Mouse (Mus musculus): Measurements from ENCODE around the gene Col6a1. TPM values are rescaled to one million over a fixed set of nuclear protein-coding genes. Genes with fewer than 3 reads are reported as not detected.

Col6a1 gene
- polyA plus RNA-seq (2015; fragmentation: Nextera tagmentation; extraction: Ambion mirVana), result 10.0 and 14.2 TPM in 2 replicates

DNA sequence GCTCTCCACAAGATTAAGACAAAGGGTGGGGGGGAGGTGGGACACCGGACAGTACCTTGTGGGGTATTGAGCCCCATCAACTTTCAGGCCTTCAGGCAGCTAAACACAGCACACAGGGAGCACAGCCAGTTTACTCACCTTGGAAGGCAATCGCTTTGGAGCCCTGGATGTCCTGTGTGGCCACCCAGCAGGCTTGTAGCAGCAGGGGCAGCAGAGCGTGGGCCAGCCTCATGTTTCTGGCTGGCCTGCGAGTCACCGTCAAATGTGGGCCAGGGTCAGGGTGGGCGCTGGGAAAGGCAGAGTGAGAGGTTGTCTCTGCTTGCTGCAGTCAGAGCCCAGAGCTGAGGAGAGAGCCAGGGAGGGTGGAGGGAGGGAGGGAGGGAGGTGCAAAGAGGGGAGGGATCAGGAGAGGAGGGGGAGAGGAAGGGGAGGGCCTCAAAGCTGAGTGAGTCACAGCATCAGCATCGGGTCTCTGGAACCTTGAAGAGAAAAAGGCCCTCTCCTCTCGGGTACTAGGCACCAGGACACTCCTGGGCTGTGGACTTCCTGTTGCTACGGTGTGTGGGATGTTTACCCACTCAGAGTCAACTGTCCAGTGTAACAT lies at the start of gene Col6a1:
TSS of gene Col6a1 (minus strand) at position 487 of the 604 bp plus-strand sequence.
- ATAC-seq (ENCODE audit: low read depth), result no peak
- no peaks in the 10 kb centered on the region for H3K36me3 ChIP-seq (ENCODE audit: control insufficient read depth, insufficient read depth)
- 35% methylated on average over 9 of the region's 9 CpGs for WGBS (ENCODE audit: insufficient replicate concordance)
- H3K9ac ChIP-seq (ENCODE audit: low read depth, low read length), result no peak within 1 kb of the TSS
- no peak within 1 kb of the TSS for H3K4me3 ChIP-seq (ENCODE audit: low read depth, low read length)
- no peaks in the 10 kb centered on the region for H3K27me3 ChIP-seq (ENCODE audit: control insufficient read depth, insufficient read depth, low read depth, low read length)
- no peaks in the 10 kb centered on the region for H3K9me3 ChIP-seq (replicated peaks; ENCODE audit: control insufficient read depth, low read length)
- no peak within 1 kb of the TSS for H3K27ac ChIP-seq (ENCODE audit: low read length)
- H3K4me2 ChIP-seq (ENCODE audit: low read depth, low read length), result no peak within 1 kb of the TSS
- H3K4me1 ChIP-seq (ENCODE audit: control insufficient read depth, low read depth, low read length), result no peaks in the 10 kb centered on the region

DNA sequence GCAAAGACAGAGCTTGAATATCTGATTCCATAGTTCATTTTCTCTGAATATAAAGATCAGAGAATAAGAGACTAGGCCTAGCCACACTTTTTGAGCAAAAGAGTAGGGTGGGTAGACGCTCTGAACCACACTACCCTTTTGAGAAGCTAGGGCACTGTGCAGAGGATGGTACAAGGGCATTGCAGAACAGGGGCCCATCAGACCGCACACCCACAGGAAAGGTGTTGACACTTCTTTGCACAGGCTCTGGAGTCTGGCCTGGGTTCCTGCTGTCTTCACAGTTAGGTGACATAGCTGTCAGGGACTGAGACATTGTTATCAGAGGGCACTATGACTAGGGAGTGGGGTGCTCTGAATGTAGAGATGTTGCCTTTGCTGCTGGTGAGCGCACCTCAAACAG lies 45.7 kb upstream of the Col6a1 start:
- no peak for ATAC-seq (ENCODE audit: low read depth)
- no peaks in the 10 kb centered on the region for H3K27me3 ChIP-seq (ENCODE audit: control insufficient read depth, insufficient read depth, low read depth, low read length)
- no peak overlapping the region for H3K4me2 ChIP-seq (ENCODE audit: low read depth, low read length)
- no peaks in the 10 kb centered on the region for H3K4me1 ChIP-seq (ENCODE audit: control insufficient read depth, low read depth, low read length)
- H3K9ac ChIP-seq (ENCODE audit: low read depth, low read length), result no peak overlapping the region
- no peaks in the 10 kb centered on the region for H3K36me3 ChIP-seq (ENCODE audit: control insufficient read depth, insufficient read depth)
- no peak overlapping the region for H3K4me3 ChIP-seq (ENCODE audit: low read depth, low read length)
- no peaks in the 10 kb centered on the region for H3K9me3 ChIP-seq (replicated peaks; ENCODE audit: control insufficient read depth, low read length)
- 75% methylated on average over 3 of the region's 3 CpGs for WGBS (ENCODE audit: insufficient replicate concordance)
- no peak overlapping the region for H3K27ac ChIP-seq (ENCODE audit: low read length)

DNA sequence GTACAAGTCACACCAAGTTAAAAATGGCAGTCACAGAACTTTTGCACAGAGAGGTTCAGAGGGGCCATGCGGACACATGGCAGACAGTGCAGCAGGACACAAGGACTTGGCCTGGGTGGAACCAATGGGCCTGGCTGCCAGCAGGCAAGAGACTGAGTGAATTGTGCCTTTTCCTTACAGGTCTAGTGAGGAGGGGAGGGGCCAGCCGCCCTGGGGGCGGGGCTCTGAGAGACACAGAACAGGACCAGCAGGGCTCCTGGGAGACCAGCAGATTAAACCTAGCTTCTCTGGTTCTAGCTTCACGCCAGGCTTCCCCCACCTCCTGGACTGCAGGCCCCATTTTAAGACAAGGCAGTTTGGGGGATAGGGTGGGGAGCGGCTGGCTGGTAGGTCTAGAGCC lies 45.1 kb upstream of the Col6a1 start:
- Histone ChIP-seq H3K9me3 (replicated peaks; ENCODE audit: control insufficient read depth, low read length) (no peaks in the 10 kb centered on the region), H3K27ac (ENCODE audit: low read length) (no peak overlapping the region), H3K36me3 (ENCODE audit: control insufficient read depth, insufficient read depth) (no peaks in the 10 kb centered on the region), H3K27me3 (ENCODE audit: control insufficient read depth, insufficient read depth, low read depth, low read length) (no peaks in the 10 kb centered on the region), H3K9ac (ENCODE audit: low read depth, low read length) (no peak overlapping the region), H3K4me2 (ENCODE audit: low read depth, low read length) (no peak overlapping the region), H3K4me1 (ENCODE audit: control insufficient read depth, low read depth, low read length) (no peaks in the 10 kb centered on the region), H3K4me3 (ENCODE audit: low read depth, low read length) (no peak overlapping the region)
- no peak for ATAC-seq (ENCODE audit: low read depth)
- 45% methylated on average over 5 of the region's 5 CpGs for WGBS (ENCODE audit: insufficient replicate concordance)

DNA sequence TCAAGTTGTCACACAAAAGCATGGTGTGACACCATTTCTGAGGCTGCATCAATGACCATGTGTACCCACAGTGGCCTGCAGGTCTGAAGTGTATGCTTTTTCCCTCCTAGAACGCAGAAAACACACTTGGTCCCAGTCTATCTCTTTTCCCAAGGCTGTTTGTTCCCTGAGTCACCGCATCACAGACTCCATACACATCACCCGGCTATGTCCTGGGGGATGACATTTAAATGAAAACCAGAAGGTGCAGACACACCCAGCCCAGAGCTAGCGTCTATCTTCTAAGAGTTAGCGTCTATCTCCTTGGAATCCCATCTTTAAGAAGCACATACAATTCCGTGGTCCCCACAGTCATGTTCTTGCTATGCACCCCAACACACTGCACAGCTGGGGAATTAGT lies 43.6 kb upstream of the Col6a1 start:
- Histone ChIP-seq H3K27ac (ENCODE audit: low read length) (no peak overlapping the region), H3K4me3 (ENCODE audit: low read depth, low read length) (no peak overlapping the region), H3K9me3 (replicated peaks; ENCODE audit: control insufficient read depth, low read length) (no peaks in the 10 kb centered on the region), H3K27me3 (ENCODE audit: control insufficient read depth, insufficient read depth, low read depth, low read length) (no peaks in the 10 kb centered on the region), H3K4me2 (ENCODE audit: low read depth, low read length) (no peak overlapping the region), H3K36me3 (ENCODE audit: control insufficient read depth, insufficient read depth) (no peaks in the 10 kb centered on the region), H3K9ac (ENCODE audit: low read depth, low read length) (no peak overlapping the region), H3K4me1 (ENCODE audit: control insufficient read depth, low read depth, low read length) (no peaks in the 10 kb centered on the region)
- 71% methylated on average over 6 of the region's 6 CpGs for WGBS (ENCODE audit: insufficient replicate concordance)
- no peak for ATAC-seq (ENCODE audit: low read depth)

DNA sequence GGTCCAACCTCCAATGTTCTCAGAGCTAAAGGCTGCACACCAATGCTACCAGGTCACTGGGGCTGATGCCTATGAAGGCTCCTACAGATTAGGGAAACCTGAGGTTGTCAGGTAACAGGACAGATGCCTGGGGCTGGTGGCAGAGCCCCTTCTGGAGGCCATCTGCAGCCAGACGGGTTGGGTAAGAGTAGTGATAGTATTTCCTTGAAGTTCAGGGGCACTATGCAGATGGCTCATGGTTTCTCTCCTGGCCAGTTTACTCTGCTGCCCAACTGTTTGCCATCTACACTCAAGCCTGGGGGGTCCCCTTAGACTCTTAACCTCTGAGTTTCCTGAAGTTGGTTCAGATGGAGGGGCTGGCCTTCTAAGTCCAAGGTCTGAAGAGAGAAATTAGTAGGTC lies 40.2 kb upstream of the Col6a1 start:
- Histone ChIP-seq H3K9ac (ENCODE audit: low read depth, low read length) (no peak overlapping the region), H3K4me1 (ENCODE audit: control insufficient read depth, low read depth, low read length) (no peaks in the 10 kb centered on the region), H3K4me3 (ENCODE audit: low read depth, low read length) (no peak overlapping the region), H3K4me2 (ENCODE audit: low read depth, low read length) (no peak overlapping the region), H3K27ac (ENCODE audit: low read length) (no peak overlapping the region), H3K9me3 (replicated peaks; ENCODE audit: control insufficient read depth, low read length) (no peaks in the 10 kb centered on the region), H3K36me3 (ENCODE audit: control insufficient read depth, insufficient read depth) (no peaks in the 10 kb centered on the region), H3K27me3 (ENCODE audit: control insufficient read depth, insufficient read depth, low read depth, low read length) (no peaks in the 10 kb centered on the region)
- no peak for ATAC-seq (ENCODE audit: low read depth)
- WGBS (ENCODE audit: insufficient replicate concordance), result 33% methylated on average over 1 of the region's 1 CpGs

DNA sequence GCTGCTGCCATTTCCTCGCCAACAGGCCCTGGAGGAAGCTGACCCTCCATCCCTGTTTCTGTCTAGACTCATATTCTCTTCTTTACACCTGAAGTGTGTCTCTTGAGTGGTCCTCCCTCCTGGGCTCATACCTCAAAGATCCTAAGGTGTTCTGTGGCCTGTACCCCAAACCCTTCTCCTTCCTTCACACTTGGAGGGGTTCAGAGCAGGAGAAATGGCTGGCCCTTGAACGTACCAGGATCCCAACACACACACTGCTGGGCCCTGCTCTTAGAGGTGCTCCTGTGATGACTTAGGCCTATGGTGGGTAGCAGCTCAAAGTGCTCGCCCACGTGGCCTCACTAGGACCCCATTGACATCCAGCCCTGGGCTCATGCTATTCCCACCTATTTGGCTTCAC lies 39.0 kb upstream of the Col6a1 start:
- no peaks in the 10 kb centered on the region for H3K36me3 ChIP-seq (ENCODE audit: control insufficient read depth, insufficient read depth)
- ATAC-seq (ENCODE audit: low read depth), result no peak
- H3K4me1 ChIP-seq (ENCODE audit: control insufficient read depth, low read depth, low read length), result no peaks in the 10 kb centered on the region
- WGBS (ENCODE audit: insufficient replicate concordance), result 57% methylated on average over 4 of the region's 4 CpGs
- no peak overlapping the region for H3K27ac ChIP-seq (ENCODE audit: low read length)
- no peaks in the 10 kb centered on the region for H3K27me3 ChIP-seq (ENCODE audit: control insufficient read depth, insufficient read depth, low read depth, low read length)
- no peak overlapping the region for H3K4me3 ChIP-seq (ENCODE audit: low read depth, low read length)
- no peak overlapping the region for H3K4me2 ChIP-seq (ENCODE audit: low read depth, low read length)
- H3K9ac ChIP-seq (ENCODE audit: low read depth, low read length), result no peak overlapping the region
- H3K9me3 ChIP-seq (replicated peaks; ENCODE audit: control insufficient read depth, low read length), result no peaks in the 10 kb centered on the region

DNA sequence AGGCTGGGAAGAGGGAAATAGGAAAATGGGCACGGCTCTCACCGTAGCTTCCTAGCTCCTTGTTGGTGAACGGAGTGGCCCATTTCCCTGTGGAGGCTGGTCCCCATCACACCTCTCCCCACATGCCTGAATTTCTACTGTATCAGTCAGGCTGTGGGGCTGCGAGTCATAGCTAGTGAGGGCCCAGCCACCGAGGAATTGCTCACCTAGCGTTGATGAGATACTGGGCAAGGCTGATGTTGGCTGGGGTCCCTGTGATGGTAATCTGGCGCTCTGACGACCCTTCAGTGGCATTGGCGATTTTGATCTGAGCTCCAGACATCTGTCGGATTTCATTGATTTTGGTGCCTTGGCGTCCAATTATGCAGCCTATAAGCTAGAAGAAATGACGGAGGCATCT lies 37.0 kb upstream of the Col6a1 start:
- H3K36me3 ChIP-seq (ENCODE audit: control insufficient read depth, insufficient read depth), result no peaks in the 10 kb centered on the region
- 72% methylated on average over 12 of the region's 12 CpGs for whole genome bisulfite sequencing (ENCODE audit: insufficient replicate concordance)
- ATAC-seq (ENCODE audit: low read depth), result no peak
- H3K9me3 ChIP-seq (replicated peaks; ENCODE audit: control insufficient read depth, low read length), result no peaks in the 10 kb centered on the region
- H3K9ac ChIP-seq (ENCODE audit: low read depth, low read length), result no peak overlapping the region
- no peak overlapping the region for H3K4me2 ChIP-seq (ENCODE audit: low read depth, low read length)
- no peaks in the 10 kb centered on the region for H3K4me1 ChIP-seq (ENCODE audit: control insufficient read depth, low read depth, low read length)
- H3K27ac ChIP-seq (ENCODE audit: low read length), result no peak overlapping the region
- no peak overlapping the region for H3K4me3 ChIP-seq (ENCODE audit: low read depth, low read length)
- H3K27me3 ChIP-seq (ENCODE audit: control insufficient read depth, insufficient read depth, low read depth, low read length), result no peaks in the 10 kb centered on the region

DNA sequence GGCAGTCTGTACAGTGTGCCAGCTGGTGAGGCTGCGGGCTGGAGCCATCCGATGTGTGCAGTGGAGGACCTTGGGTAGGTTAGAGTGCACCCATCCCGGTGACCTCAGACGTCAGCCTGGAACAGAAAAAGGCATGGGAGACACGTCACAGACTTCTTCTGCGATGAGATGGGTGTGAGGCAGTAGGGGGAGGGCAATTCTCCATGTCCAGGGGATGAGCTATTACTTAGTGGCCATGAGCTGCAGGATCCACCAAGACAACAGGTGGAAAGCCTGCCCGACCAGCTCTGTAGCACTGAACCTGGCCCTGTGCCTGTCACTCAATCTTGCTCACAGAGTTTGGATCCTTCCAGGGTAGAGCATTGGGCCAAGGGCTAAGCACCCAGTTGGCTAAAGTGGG lies 36.4 kb upstream of the Col6a1 start:
- no peak for ATAC-seq (ENCODE audit: low read depth)
- H3K27me3 ChIP-seq (ENCODE audit: control insufficient read depth, insufficient read depth, low read depth, low read length), result no peaks in the 10 kb centered on the region
- no peaks in the 10 kb centered on the region for H3K9me3 ChIP-seq (replicated peaks; ENCODE audit: control insufficient read depth, low read length)
- no peaks in the 10 kb centered on the region for H3K4me1 ChIP-seq (ENCODE audit: control insufficient read depth, low read depth, low read length)
- no peak overlapping the region for H3K4me3 ChIP-seq (ENCODE audit: low read depth, low read length)
- no peaks in the 10 kb centered on the region for H3K36me3 ChIP-seq (ENCODE audit: control insufficient read depth, insufficient read depth)
- WGBS (ENCODE audit: insufficient replicate concordance), result 65% methylated on average over 7 of the region's 7 CpGs
- H3K4me2 ChIP-seq (ENCODE audit: low read depth, low read length), result no peak overlapping the region
- no peak overlapping the region for H3K27ac ChIP-seq (ENCODE audit: low read length)
- H3K9ac ChIP-seq (ENCODE audit: low read depth, low read length), result no peak overlapping the region

DNA sequence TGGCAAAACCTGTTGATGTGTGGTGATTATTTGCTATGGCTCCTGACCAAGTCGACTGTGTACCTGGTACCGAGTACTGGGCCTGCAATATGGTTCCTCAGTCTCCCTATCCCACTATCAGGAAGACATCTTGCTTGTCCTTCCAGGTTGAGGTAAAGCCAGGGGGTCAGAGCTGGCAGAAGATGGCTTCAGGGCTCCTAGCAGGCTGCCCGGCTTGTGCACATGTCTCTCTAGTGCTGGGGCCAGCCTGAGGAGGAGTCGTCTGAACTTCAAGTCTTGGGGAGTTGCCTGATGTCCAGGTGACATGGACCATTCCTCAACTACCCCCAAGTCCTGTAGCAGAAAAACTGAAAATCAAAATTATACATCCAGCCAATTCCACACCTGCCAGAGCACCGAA lies 33.9 kb upstream of the Col6a1 start:
- H3K9ac ChIP-seq (ENCODE audit: low read depth, low read length), result no peak overlapping the region
- no peaks in the 10 kb centered on the region for H3K27me3 ChIP-seq (ENCODE audit: control insufficient read depth, insufficient read depth, low read depth, low read length)
- WGBS (ENCODE audit: insufficient replicate concordance), result 66% methylated on average over 5 of the region's 5 CpGs
- H3K4me2 ChIP-seq (ENCODE audit: low read depth, low read length), result no peak overlapping the region
- H3K27ac ChIP-seq (ENCODE audit: low read length), result no peak overlapping the region
- no peak overlapping the region for H3K4me3 ChIP-seq (ENCODE audit: low read depth, low read length)
- ATAC-seq (ENCODE audit: low read depth), result no peak
- H3K9me3 ChIP-seq (replicated peaks; ENCODE audit: control insufficient read depth, low read length), result no peaks in the 10 kb centered on the region
- H3K36me3 ChIP-seq (ENCODE audit: control insufficient read depth, insufficient read depth), result no peaks in the 10 kb centered on the region
- no peaks in the 10 kb centered on the region for H3K4me1 ChIP-seq (ENCODE audit: control insufficient read depth, low read depth, low read length)
